Mouse (Mus musculus) myocyte (in vitro differentiated cells): ENCODE measurements at regions not wholly inside any gene's neighbourhood (a gene's known extent, or its start where the extent isn't known, plus 50 kb on each side); places are given as distances from the start of the nearest gene placed in this dataset.

Experiments used
- H3K27me3 ChIP-seq: one replicate; pipeline ENCODE4 v1.6.1; 2011; ENCODE audit not compliant: control insufficient read depth, insufficient read depth, insufficient read length
- H3K36me3 ChIP-seq: one replicate; pipeline ENCODE4 v1.6.1; 2011; ENCODE audit not compliant: control insufficient read depth, insufficient read depth
- H3K4me2 ChIP-seq: one replicate; pipeline ENCODE4 v1.6.1; 2011; ENCODE audit warnings: low read depth, control low read depth
- H3K4me3 ChIP-seq: one replicate; pipeline ENCODE4 v1.5.1; 2011; ENCODE audit warnings: mild to moderate bottlenecking, control low read depth, moderate library complexity
- H3K79me2 ChIP-seq: one replicate; pipeline ENCODE4 v1.6.1; 2011; ENCODE audit not compliant: control insufficient read depth, insufficient read depth
- H3ac ChIP-seq: one replicate; pipeline ENCODE4 v1.6.1; 2011; ENCODE audit not compliant: control insufficient read depth, insufficient read length
- CEBPB ChIP-seq: IDR thresholded peaks from 2 replicates; pipeline ENCODE4 v1.6.1; 2011; ENCODE audit warnings: mild to moderate bottlenecking, moderate library complexity; ENCODE audit not compliant: poor library complexity, insufficient read depth, severe bottlenecking
- E2F4 ChIP-seq: IDR thresholded peaks from one replicate; pipeline ENCODE4 v1.6.1; 2011; ENCODE audit warnings: mild to moderate bottlenecking, control low read depth, moderate library complexity; ENCODE audit not compliant: insufficient read depth
- MAX ChIP-seq: IDR thresholded peaks from one replicate; pipeline ENCODE4 v1.6.1; 2011; ENCODE audit warnings: low read depth, mild to moderate bottlenecking, control low read depth
- MYOD1 ChIP-seq, 3 experiments: IDR thresholded peaks; one replicate each; pipeline ENCODE4 v1.6.1; 2011; ENCODE audit warnings: control low read depth in 2 of 3, low read depth in 2 of 3, mild to moderate bottlenecking in 2 of 3, moderate library complexity in 1 of 3; ENCODE audit not compliant: insufficient read length in 2 of 3, control insufficient read depth in 1 of 3
- MYOG ChIP-seq, 3 experiments: IDR thresholded peaks; one replicate each; pipeline ENCODE4 v1.6.1; 2011; ENCODE audit warnings: control low read depth in 2 of 3, low read depth in 2 of 3, mild to moderate bottlenecking in 2 of 3; ENCODE audit not compliant: insufficient read length in 2 of 3, control insufficient read depth in 1 of 3, insufficient read depth in 1 of 3
- POLR2A ChIP-seq: IDR thresholded peaks from one replicate; pipeline ENCODE4 v1.6.1; 2011; ENCODE audit warnings: low read depth, mild to moderate bottlenecking, control low read depth, moderate library complexity; ENCODE audit not compliant: insufficient read length
- POLR2AphosphoS2 ChIP-seq: IDR thresholded peaks from one replicate; pipeline ENCODE4 v1.6.1; 2011; ENCODE audit warnings: low read depth, control low read depth; ENCODE audit not compliant: insufficient read length
- REST ChIP-seq: IDR thresholded peaks from one replicate; pipeline ENCODE4 v1.6.1; 2011; ENCODE audit warnings: mild to moderate bottlenecking, control low read depth, moderate library complexity; ENCODE audit not compliant: insufficient read depth, insufficient read length
- SRF ChIP-seq: IDR thresholded peaks from one replicate; pipeline ENCODE4 v1.6.1; 2011; ENCODE audit warnings: low read depth; ENCODE audit not compliant: control insufficient read depth, insufficient read length
- TCF3 ChIP-seq: IDR thresholded peaks from one replicate; pipeline ENCODE4 v1.6.1; 2011; ENCODE audit warnings: low read depth, control low read depth; ENCODE audit not compliant: insufficient read length
- USF1 ChIP-seq: IDR thresholded peaks from one replicate; pipeline ENCODE4 v1.6.1; 2011; ENCODE audit warnings: low read depth, mild to moderate bottlenecking, control low read depth, moderate library complexity

- TF ChIP-seq USF1 (no peak), CEBPB (no peak), MYOG (IDR thresholded peaks at IDR 0.05; ENCODE audit: control insufficient read depth in 1 of 3, insufficient read depth in 1 of 3, insufficient read length in 2 of 3, low read depth in 2 of 3) (no peak), POLR2AphosphoS2 (no peak), REST (no peak), E2F4 (no peak), MYOD1 (IDR thresholded peaks at IDR 0.05; ENCODE audit: control insufficient read depth in 1 of 3, insufficient read length in 2 of 3, low read depth in 2 of 3) (no peak), MAX (no peak), SRF (no peak)
- H3ac ChIP-seq: no peak overlapping the region
- H3K4me3 ChIP-seq: no peak overlapping the region
- H3K36me3 ChIP-seq: no peaks in the 10 kb centered on the region
- H3K4me2 ChIP-seq: no peak overlapping the region
- no peaks in the 10 kb centered on the region for H3K27me3 ChIP-seq
- H3K79me2 ChIP-seq: no peaks in the 10 kb centered on the region
Observed at GRCm38 (mm10) chr16:39445740-39446139, 538.4 kb upstream of the Lsamp start.

- no peak overlapping the region for H3K4me3 ChIP-seq
- H3K27me3 ChIP-seq: no peaks in the 10 kb centered on the region
- TF ChIP-seq TCF3 (no peak), SRF (no peak), POLR2A (no peak)
- H3K79me2 ChIP-seq: no peaks in the 10 kb centered on the region
- no peak overlapping the region for H3ac ChIP-seq
- H3K36me3 ChIP-seq: no peaks in the 10 kb centered on the region
- no peak overlapping the region for H3K4me2 ChIP-seq
Observed at GRCm38 (mm10) chr16:39453400-39454138, 530.6 kb upstream of the Lsamp start.
